Mouse (Mus musculus) right cerebral cortex, postnatal 25 days (tissue): Measurements from ENCODE around the gene Gcgr.

Experiments used
- DNase-seq: peaks from one replicate; pipeline ENCODE4 v3.0.0; 2022

The Gcgr gene

DNA sequence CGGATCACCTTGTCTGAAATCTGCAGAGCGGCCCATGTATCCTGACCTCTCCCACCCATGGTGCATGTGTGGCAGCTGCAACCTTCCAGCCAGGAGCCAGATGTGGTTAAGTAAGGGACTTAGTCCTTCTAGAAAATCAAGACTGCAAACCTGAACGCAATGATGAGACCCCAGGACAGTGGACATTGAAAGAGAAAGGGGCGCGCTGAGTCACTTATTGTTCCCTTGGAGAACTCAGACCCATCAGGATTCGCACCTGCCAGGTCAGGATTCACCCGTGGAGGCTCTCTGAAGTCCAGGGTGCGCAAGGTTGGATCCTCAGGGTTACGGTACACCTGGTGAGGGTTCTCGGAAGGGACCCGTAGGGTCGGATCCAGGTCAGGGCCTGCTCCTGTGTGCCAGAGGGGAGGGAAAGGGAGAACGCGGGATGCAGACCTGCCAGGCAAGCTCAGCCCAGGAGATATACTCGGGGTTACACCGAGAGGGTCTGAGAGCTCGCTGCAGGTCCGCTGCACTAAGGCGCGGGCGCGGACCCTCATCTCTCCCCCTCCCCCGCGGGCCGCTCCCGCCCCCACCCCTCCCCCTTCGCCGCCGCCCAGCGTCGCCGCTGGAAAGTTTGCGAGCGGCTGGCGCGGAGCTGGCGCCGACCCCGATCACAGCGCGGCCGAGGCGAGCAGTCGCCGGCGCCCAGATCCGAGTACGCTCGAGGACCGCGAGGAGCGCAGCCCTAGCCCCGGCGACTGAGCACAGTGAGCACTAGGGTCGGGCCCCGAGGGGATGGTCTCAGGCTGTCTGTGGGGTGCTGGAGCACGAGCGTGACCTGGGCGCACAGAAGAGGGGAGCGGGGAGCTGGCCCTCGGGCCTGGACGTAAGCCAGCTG, at the start of gene Gcgr:
Gene Gcgr, plus strand, starts transcription at position 615 of the 880 bp plus-strand sequence.
- DNase-seq = no peak

DNA sequence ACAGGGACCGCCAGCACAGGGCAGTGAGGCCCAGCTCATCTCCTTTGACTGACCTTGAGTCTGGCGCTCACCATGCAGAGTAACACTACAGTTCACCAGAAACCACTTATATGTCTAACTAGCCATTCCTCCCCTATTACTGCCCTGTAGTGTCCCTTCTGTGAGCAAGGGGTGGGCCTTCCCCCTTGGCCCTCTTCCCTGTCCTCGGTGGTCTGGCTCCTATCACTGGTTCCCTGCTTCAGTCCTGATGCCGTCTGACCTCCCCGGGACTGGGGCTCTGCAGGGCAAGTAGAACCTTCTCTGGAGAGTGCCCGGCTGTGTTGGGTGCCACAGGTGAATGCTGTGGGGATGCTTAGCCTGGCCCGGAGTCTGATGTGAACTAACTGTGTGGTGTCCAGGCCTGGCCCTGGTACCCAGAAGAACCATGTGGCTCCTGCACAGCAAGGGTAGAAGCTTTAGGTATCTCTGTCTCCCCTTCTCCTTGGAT, 47.0 kb upstream of the Gcgr start:
- DNase-seq = no peak

GRCm38 (mm10) chr11:120484265-120484981, 46.1 kb upstream of the Gcgr start, which contains the start of gene Mrpl12:
Gene Mrpl12, plus strand, starts transcription at chr11:120484613.
- DNase-seq = peak; percentile 91

- no peak for DNase-seq
These were observed 45.2 kb upstream of the Gcgr start for GRCm38 (mm10) chr11:120485251-120485650.

- DNase-seq = no peak
These were observed 42.0 kb upstream of the Gcgr start for GRCm38 (mm10) chr11:120488516-120488915.

- peak; percentile 47 for DNase-seq
These were observed 41.3 kb upstream of the Gcgr start for GRCm38 (mm10) chr11:120489054-120489761.

DNA sequence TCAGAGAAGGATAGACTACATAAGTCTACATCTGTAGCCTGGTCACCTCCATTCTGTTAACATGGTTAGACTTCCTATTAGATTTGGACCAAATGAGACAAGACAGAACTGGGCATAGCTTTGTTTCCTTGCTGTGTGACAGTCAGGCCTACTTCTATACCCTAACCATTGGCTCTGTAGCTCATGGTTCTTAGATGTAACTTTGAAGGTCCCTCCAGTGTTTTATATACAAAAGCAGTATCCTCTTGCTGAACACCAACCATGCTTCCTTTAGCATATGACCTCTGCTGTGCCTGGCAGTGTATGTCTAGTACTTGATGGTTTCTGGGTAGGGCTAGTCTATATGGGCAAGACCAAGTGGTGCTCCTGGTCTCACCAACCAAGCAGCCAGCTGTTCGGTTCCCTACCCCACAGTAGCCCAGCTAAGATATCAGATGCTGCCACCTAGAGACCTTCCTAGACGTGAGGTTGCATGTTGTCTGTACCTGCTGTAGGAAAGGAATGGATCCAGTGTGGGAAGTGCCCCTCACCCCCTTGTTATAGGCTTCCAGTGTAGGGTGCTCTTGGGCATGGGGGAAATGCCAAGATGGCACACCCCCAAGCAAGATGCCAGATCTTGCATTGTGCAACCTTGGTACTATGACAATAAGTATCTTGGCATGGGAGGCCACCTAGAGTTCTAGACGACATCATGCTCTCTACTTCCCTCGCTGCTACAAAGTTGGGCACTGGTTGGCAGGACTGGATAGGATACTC, 40.0 kb upstream of the Gcgr start:
- DNase-seq = no peak

- DNase-seq = peak; percentile 88
These were observed 39.0 kb upstream of the Gcgr start, which contains the start of gene Slc25a10 for GRCm38 (mm10) chr11:120491317-120492023. Gene Slc25a10, plus strand, starts transcription at chr11:120491840.

DNA sequence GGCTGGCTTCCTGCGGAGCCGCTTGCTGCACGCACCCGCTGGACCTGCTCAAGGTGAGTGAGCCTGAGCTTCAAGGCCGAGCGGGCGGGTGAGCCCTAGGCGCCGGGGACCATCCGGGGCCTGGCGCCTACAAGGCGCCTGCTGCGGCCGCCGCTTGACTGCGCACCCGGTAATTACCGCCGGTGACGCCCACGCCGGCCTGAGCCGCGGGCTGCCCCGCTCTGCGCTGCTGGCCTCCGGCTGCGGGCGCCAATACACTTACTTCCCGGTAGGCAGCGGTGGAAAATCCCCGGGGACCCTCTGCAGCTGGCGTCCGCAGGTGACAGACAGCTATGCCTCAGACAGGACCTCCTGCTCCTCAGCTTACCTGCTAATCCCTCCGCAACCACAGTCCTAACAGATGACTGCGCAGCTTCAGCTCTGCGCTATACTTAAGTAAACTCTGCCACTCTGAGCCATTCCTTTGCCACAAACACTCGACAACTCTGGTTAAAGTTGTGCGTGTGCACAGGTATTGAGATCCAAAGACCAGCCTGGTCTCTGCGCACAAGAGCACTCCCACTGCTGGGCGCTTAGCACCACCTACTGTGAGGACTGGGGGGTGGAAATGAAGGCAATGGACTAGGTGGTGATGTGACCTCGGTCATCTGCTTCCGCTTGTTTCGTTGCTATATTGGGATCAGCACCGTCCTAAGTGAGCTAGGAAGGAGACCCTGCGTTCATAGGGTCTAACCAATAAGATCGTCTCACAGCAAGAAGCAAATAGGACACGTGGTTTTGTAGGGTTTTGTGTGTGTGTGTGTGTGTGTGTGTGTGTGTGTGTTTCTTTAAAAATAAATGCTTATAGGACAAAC, 38.2 kb upstream of the Gcgr start:
- no peak for DNase-seq

GRCm38 (mm10) chr11:120492878-120493203, 37.7 kb upstream of the Gcgr start:
- no peak for DNase-seq

- DNase-seq = no peak
These were observed 37.1 kb upstream of the Gcgr start for GRCm38 (mm10) chr11:120493351-120493750.

DNA sequence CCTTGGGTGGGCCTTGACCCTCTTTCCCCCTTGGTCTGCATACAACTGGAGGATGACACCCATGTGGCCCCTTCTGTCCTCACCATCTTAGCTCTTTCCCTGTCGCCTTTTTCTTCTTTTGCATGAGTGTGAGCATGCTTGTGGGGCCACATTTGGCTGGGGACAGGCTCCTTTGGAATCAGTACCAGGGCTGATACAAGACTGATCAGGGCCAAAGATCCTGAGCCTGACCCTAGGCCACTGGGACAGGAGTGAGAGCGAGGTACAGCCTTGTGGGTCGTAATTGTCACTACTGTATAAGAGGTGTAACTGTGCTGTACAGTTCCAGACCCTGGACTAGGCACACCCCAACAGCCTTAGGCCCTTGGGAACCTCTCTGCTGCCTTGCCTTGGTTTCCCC, 36.6 kb upstream of the Gcgr start:
- no peak for DNase-seq

- no peak for DNase-seq
These were observed 33.1 kb upstream of the Gcgr start for GRCm38 (mm10) chr11:120497436-120497835.

DNA sequence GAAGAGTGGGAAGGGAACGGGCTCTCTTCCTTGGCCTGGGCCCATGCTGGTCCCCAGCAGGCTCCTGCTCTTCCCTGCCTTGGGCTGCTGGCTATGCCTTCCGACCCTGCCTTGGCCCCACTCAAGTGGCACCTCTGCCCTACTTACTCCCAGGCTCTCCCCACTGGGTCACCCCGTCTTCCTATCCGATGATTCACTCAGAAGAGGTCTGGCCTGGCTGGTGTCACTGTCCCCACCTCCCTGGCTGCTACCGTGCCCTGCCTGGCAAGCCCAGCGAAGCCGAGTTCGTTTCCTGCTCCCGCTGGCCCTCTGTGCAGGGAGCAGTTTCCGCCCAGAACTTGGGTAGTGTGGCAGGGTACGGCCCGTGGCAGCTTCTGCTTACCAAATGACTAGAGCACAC, 32.3 kb upstream of the Gcgr start:
- DNase-seq = no peak

DNA sequence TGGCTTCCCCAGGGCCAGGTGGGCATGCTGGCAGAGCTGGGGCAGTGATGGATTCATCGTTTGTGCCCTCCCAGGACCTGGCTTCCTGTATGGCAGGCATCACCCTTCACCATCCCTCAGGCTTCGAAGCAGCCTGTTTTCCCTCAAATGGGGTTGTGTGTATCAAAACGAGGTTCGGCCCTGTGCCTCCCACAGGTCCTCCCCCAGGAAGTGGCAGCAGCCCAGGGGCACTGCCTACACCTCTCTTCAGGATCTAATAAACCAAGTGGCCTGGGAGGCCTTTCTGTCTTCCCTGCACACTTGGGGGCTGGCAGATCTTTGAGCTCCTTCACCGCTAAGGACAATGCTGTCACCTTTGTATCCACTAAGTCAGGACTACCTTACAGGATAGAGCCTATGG, 31.6 kb upstream of the Gcgr start:
- DNase-seq = no peak

- DNase-seq = no peak
These were observed 30.6 kb upstream of the Gcgr start for GRCm38 (mm10) chr11:120499894-120500293.

- no peak for DNase-seq
These were observed 30.1 kb upstream of the Gcgr start for GRCm38 (mm10) chr11:120500357-120500756.

- DNase-seq = no peak
These were observed 29.5 kb upstream of the Gcgr start for GRCm38 (mm10) chr11:120501018-120501417.

- no peak for DNase-seq
These were observed 28.8 kb upstream of the Gcgr start for GRCm38 (mm10) chr11:120501701-120502100.

GRCm38 (mm10) chr11:120505661-120506060, 24.8 kb upstream of the Gcgr start:
- DNase-seq = no peak

GRCm38 (mm10) chr11:120506899-120507298, 23.6 kb upstream of the Gcgr start:
- DNase-seq = no peak
